Mouse (Mus musculus) erythroblast, embryonic 14.5 days (primary cell): ENCODE results near the gene 1700001P01Rik.

Source experiments
- GATA1 ChIP-seq: IDR thresholded peaks from 2 replicates; pipeline ENCODE4 v1.6.1; 2012; ENCODE audit warnings: low read length, inconsistent platforms, mixed read lengths
- TAL1 ChIP-seq: IDR thresholded peaks from 3 replicates; pipeline ENCODE4 v1.6.1; 2012; ENCODE audit warnings: low read length, inconsistent platforms, mixed read lengths

DNA sequence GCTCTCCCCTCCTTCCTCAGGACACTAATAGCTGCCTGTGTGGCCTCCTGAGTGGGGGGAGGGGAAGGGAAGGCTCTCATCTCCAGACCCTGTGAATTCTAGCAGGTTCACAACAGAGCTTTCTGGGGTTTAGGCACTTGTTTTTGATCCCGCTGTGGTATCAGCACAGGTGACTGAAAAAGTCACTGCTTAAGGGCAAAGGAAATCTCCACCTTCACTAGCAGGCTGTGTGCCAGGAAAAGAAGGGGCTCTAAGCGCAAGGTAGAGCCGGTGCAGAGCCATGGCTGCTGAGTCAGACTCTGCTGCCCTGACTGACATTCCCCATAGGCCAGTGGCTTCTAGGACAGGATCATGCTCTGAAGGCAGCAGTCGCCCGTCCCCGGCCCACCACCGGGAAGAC is 47.0 kb downstream of the 1700001P01Rik start:
- TF ChIP-seq TAL1: no peak
- TF ChIP-seq GATA1: no peak
